Mouse (Mus musculus): ENCODE measurements around the gene Slamf6. TPM values are rescaled to one million over a fixed set of nuclear protein-coding genes. Genes with fewer than 3 reads are reported as not detected.
"Not testable (repeated sequence)": the region's sequence is repeated elsewhere in the genome, so short reads cannot be mapped to it uniquely, and the experiment has no call there.

Slamf6 gene
- 6.8 and 7.2 TPM in 2 replicates for polyA plus RNA-seq (2015; fragmentation: Nextera tagmentation; extraction: Ambion mirVana)

DNA sequence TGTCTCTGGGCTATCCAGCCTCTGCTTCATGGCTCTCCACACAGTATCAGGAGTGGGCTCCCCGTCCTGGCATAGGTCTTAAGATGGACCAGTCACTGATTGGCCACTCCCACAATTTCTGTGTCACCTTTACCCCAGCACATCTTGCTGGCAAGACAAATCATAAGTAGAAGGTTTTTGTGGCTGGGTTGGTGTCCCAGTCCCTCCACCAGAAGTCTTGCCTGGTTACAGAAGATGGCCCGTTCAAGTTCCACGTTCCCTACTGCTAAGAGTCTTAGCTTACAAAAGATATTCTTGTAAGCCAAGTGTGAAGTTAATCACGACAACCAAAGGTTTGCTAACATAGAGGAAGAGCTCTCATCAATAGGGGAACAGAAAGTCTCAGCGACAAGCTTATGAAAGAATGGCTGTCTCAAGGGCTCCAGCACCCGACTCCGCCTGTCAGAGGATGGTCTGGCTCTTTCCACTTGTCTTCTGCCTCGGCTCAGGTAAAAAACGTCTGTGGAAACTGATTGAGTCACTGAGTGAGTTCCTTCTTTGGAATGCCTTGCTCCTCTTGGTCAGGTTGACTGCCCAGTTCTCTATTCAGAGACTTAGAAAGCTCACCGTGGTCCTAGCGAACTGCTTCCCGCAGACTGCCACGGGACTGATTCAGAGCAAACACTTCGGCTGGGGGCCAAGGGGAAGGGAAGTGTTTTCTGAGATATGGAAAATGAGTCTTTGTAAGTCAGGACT lies at the start of gene Slamf6:
Gene Slamf6 (plus strand): TSS at position 211 of the 735 bp plus-strand sequence.
- H3K36me3 ChIP-seq (replicated peaks; ENCODE audit: insufficient read depth, low read length): no peaks in the 10 kb centered on the region
- DNase-seq: peak; percentile 20
- no peaks in the 10 kb centered on the region for H3K4me1 ChIP-seq (ENCODE audit: insufficient read depth)
- H3K9me3 ChIP-seq (ENCODE audit: low read length): no peaks in the 10 kb centered on the region
- no peak; the same call in 1 of the 2 replicates for ATAC-seq
- no peak for TF ChIP-seq CTCF (IDR thresholded peaks at IDR 0.05; ENCODE audit: low read depth)
- no peak for TF ChIP-seq EP300 (IDR thresholded peaks at IDR 0.05; ENCODE audit: low read depth)
- H3K9ac ChIP-seq (replicated peaks): peak within 1 kb of the TSS; percentile 51
- 41% methylated on average over 14 of the region's 14 CpGs for WGBS (ENCODE audit: insufficient replicate concordance)
- H3K27me3 ChIP-seq (ENCODE audit: insufficient read depth, low read length): no peaks in the 10 kb centered on the region
- H3K27ac ChIP-seq (ENCODE audit: low read depth): peak within 1 kb of the TSS; percentile 62
- peak within 1 kb of the TSS; percentile 18 for H3K4me3 ChIP-seq (ENCODE audit: low read depth, low read length)
- peak within 1 kb of the TSS; percentile 34; the same call in 1 of the 2 replicates for H3K4me2 ChIP-seq (ENCODE audit: low read depth, low read length)

DNA sequence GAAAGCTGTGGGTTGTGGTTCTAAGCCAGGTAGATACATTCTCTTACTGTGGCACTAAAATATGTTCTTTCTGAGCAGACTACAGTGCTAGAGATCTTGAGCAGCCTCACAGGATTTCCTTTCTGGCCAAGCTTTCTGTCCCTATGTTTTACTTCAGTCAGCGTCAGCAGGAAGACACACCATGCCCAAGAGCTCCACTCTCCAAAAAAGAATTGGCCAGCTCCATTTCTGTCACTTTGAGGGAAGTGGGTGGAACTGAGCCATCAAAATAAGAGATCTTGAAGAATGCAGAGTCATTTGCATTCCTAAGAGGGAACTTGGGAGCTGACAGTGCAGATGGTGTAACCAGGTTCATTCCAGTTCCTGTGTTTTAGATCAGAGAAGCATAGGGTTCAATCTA lies 30.3 kb upstream of the Slamf6 start:
- H3K36me3 ChIP-seq (replicated peaks; ENCODE audit: insufficient read depth, low read length): no peaks in the 10 kb centered on the region
- ATAC-seq (no peak), DNase-seq (no peak)
- H3K9me3 ChIP-seq (ENCODE audit: low read length): no peaks in the 10 kb centered on the region; the same call in 1 of the 2 replicates
- H3K4me1 ChIP-seq (ENCODE audit: insufficient read depth): no peaks in the 10 kb centered on the region
- no peak overlapping the region for H3K4me2 ChIP-seq (ENCODE audit: low read depth, low read length)
- H3K27me3 ChIP-seq (ENCODE audit: insufficient read depth, low read length): no peaks in the 10 kb centered on the region
- no peak overlapping the region for H3K4me3 ChIP-seq (ENCODE audit: low read depth, low read length)
- TF ChIP-seq CTCF (IDR thresholded peaks at IDR 0.05; ENCODE audit: low read depth) (no peak), EP300 (IDR thresholded peaks at IDR 0.05; ENCODE audit: low read depth) (no peak)
- H3K9ac ChIP-seq (replicated peaks): no peak overlapping the region
- H3K27ac ChIP-seq (ENCODE audit: low read depth): no peak overlapping the region
- WGBS (ENCODE audit: insufficient replicate concordance): 71% methylated on average over 1 of the region's 1 CpGs

DNA sequence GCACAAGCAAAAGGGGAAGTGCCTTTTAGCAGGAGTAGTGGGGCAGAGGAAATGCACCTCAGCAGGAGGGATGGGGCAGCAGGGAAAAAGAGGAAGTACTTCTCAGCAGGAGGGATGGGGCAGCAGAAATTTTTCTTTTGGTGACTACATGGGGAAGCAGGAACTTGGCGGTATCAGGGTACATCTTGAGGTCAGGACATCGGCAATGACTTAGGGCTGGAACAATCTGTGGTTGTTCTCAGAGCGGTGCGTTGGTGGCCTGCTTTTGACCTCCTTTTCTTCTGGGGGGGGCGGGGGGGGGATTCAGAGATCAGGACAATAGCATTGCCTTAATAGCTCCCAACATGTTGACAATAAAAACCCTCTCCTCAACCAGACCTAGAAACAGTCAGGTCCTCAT lies 22.0 kb upstream of the Slamf6 start, which contains the start of gene Gm10521:
Gene Gm10521 (plus strand): TSS at position 301 of the 400 bp plus-strand sequence.
- not testable (repeated sequence) for H3K4me2 ChIP-seq (ENCODE audit: low read depth, low read length); H3K9me3 ChIP-seq (ENCODE audit: low read length); H3K27ac ChIP-seq (ENCODE audit: low read depth); H3K36me3 ChIP-seq (replicated peaks; ENCODE audit: insufficient read depth, low read length); H3K4me3 ChIP-seq (ENCODE audit: low read depth, low read length); H3K4me1 ChIP-seq (ENCODE audit: insufficient read depth); DNase-seq; H3K27me3 ChIP-seq (ENCODE audit: insufficient read depth, low read length); ATAC-seq; H3K9ac ChIP-seq (replicated peaks)
- WGBS (ENCODE audit: insufficient replicate concordance): 96% methylated on average over 4 of the region's 5 CpGs

DNA sequence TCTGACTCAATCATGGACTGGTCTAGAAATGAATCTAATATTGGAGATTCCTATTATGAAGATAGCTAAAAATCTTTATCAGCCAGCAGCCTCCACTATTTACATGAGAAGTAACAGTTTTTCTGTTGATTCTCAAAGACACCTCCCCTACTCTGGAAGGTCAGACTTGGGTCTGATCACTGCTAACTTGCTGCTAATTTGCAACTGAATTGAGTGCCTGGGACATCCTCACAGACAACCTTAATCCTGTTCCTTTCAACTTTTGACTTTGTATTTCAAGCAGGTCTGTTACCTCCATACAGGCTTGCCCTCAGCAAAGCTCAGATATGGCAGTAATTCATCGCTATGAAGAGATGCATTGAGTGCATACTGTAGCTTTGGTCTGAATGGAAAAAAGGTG lies 13.3 kb upstream of the Slamf6 start:
- H3K4me3 ChIP-seq (ENCODE audit: low read depth, low read length): no peak overlapping the region
- no peaks in the 10 kb centered on the region for H3K27me3 ChIP-seq (ENCODE audit: insufficient read depth, low read length)
- WGBS (ENCODE audit: insufficient replicate concordance): 82% methylated on average over 1 of the region's 1 CpGs
- H3K9ac ChIP-seq (replicated peaks): no peak overlapping the region
- H3K36me3 ChIP-seq (replicated peaks; ENCODE audit: insufficient read depth, low read length): no peaks in the 10 kb centered on the region
- H3K4me1 ChIP-seq (ENCODE audit: insufficient read depth): no peaks in the 10 kb centered on the region
- no peaks in the 10 kb centered on the region for H3K9me3 ChIP-seq (ENCODE audit: low read length)
- no peak overlapping the region for H3K4me2 ChIP-seq (ENCODE audit: low read depth, low read length)
- DNase-seq (no peak), ATAC-seq (no peak)
- H3K27ac ChIP-seq (ENCODE audit: low read depth): no peak overlapping the region
- TF ChIP-seq EP300 (IDR thresholded peaks at IDR 0.05; ENCODE audit: low read depth) (no peak), CTCF (IDR thresholded peaks at IDR 0.05; ENCODE audit: low read depth) (no peak)

DNA sequence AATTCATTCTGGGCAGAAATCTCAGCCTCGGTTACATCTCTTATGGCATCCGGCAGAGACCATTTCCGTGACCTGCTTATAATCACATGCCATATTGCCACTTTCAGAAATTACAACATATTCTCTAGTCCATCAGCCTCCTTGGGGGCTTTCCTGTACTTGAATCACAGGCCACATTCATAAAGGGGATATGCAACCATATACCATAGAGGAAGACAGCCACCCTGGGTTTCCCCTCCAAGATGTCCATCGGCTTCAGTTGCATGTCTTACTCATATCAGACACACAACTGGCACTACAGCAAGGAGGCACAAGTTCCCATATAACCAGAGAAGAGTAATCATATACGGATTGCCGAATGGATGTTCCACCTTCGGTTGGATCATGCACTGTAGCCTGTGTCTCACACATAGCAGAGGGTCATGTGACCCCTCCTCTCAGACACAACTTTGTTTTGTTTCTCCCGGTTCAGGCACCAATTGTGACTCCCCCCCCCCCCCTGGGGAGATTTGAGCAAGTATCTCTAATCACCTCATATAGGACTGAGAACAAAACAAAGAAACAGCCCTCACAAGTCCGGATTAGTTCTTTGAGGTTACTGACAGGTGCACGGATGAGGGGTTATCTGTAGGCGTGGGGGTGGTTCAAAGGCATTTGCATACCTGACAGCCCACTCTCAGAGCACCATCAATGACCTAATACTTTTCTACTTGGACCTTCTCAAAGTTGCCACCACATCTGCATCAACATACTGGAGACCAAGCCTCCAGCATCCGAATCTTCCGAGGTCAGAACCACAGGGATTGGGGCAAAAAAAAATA lies 1.5 kb upstream of the Slamf6 start:
- H3K36me3 ChIP-seq (replicated peaks; ENCODE audit: insufficient read depth, low read length): no peaks in the 10 kb centered on the region

More for the DNA sequence above, 1.5 kb upstream of the Slamf6 start:
- no peaks in the 10 kb centered on the region for H3K27me3 ChIP-seq (ENCODE audit: insufficient read depth, low read length)
- H3K4me3 ChIP-seq (ENCODE audit: low read depth, low read length): no peak overlapping the region
- TF ChIP-seq CTCF (IDR thresholded peaks at IDR 0.05; ENCODE audit: low read depth) (no peak), EP300 (IDR thresholded peaks at IDR 0.05; ENCODE audit: low read depth) (no peak)
- H3K9ac ChIP-seq (replicated peaks): no peak overlapping the region
- DNase-seq (no peak), ATAC-seq (no peak)
- WGBS (ENCODE audit: insufficient replicate concordance): 74% methylated on average over 13 of the region's 13 CpGs
- H3K27ac ChIP-seq (ENCODE audit: low read depth): no peak overlapping the region
- no peak overlapping the region for H3K4me2 ChIP-seq (ENCODE audit: low read depth, low read length)
- no peaks in the 10 kb centered on the region for H3K9me3 ChIP-seq (ENCODE audit: low read length)
- no peaks in the 10 kb centered on the region for H3K4me1 ChIP-seq (ENCODE audit: insufficient read depth)

Measured in liver, postnatal 0 days (tissue).